21 mouse cellular contexts compared by ENCODE assay signal in the genomic region with DNA sequence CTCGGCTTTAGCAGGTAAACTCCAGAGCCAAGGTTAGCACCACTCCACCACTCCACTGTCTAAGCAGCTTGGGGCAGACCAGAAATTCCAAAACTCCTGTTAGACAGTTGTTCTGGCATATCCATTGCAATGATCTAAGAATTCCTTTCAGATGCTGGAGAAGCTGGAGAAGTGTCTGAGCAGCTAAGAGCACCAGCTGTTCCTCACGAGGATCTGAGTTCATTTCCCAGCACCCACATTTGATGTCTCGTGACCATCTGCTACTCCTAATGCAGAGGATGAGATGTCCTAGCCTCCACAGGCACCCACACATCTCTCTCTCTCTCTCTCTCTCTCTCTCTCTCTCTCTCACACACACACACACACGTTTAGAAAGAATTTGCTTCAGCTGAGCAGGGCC. TPM values are rescaled to one million over a fixed set of nuclear protein-coding genes. Genes with fewer than 3 reads are reported as not detected.
A peak's percentile ranks its signal among the peaks of the same experiment; 100 is the strongest.
DNase-seq lines count a peak whose midpoint lies in the region; ATAC-seq and TF ChIP-seq lines count a peak whose summit lies in the region.
"Had no signal": no experiment of that assay in that cellular context is flagged by ENCODE, and none has a peak within 500 bp of the region (broad histone marks: within the 10 kb centered on the region; RNA-seq: fewer than 3 reads in every experiment).

No protein-coding gene starts in this region.

- 56% methylated on average over 4 of the region's 4 CpGs for WGBS in kidney, embryonic 15.5 days

- ATAC-seq in kidney, embryonic 15.5 days (replicated peaks; ENCODE audit: low FRiP score): no peak
- ATAC-seq: forebrain, embryonic 13.5 days; forebrain, embryonic 16.5 days had no signal

- H3ac ChIP-seq in myocyte (ENCODE audit: control insufficient read depth, insufficient read length): no peak overlapping the region

- H3K27ac ChIP-seq in kidney, embryonic 15.5 days: no peak overlapping the region
- H3K27ac ChIP-seq: embryonic facial prominence, embryonic 13.5 days; embryonic facial prominence, embryonic 15.5 days; forebrain, embryonic 10.5 days; forebrain, embryonic 13.5 days had no signal

- H3K4me2 ChIP-seq in kidney, embryonic 15.5 days: no peak overlapping the region
- H3K4me2 ChIP-seq in myocyte (ENCODE audit: low read depth): no peak overlapping the region
- H3K4me2 ChIP-seq: embryonic facial prominence, embryonic 13.5 days; embryonic facial prominence, embryonic 15.5 days; forebrain, embryonic 13.5 days had no signal

- DNase-seq in kidney, postnatal 10 days: peak; percentile 1
- no peak for DNase-seq in cerebellum, adult 9-11 months
- no peak for DNase-seq in heart, postnatal 4 days
- DNase-seq: adrenal gland, adult 2 months; adrenal gland, postnatal 10 days; adrenal gland, postnatal 25 days; cerebellum, adult 11-12 months; cerebellum, adult 2 months; cerebellum, adult 9-10 months; cerebellum, postnatal 14 days; cerebellum, postnatal 36 days; embryo, embryonic 11 days had no signal

- no peak overlapping the region for H3K4me3 ChIP-seq in kidney, embryonic 15.5 days (replicated peaks)
- H3K4me3 ChIP-seq in myocyte: no peak overlapping the region
- H3K4me3 ChIP-seq: embryonic facial prominence, embryonic 13.5 days; embryonic facial prominence, embryonic 15.5 days; erythroblast, embryonic 14.5 days; forebrain, embryonic 10.5 days; forebrain, embryonic 13.5 days had no signal

- 0 out of 2 replicates have a peak, but pooled peaks cover 4% of the 10 kb centered on the region for H3K27me3 ChIP-seq in kidney, embryonic 15.5 days
- H3K27me3 ChIP-seq in myocyte (ENCODE audit: control insufficient read depth, insufficient read depth, insufficient read length): no peaks in the 10 kb centered on the region

- H3K79me2 ChIP-seq in myocyte (ENCODE audit: control insufficient read depth, insufficient read depth): no peaks in the 10 kb centered on the region

- peaks cover 51% of the 10 kb centered on the region for H3K4me1 ChIP-seq in kidney, embryonic 15.5 days

- H3K36me3 ChIP-seq in kidney, embryonic 15.5 days: no peaks in the 10 kb centered on the region
- H3K36me3 ChIP-seq in myocyte (ENCODE audit: control insufficient read depth, insufficient read depth): no peaks in the 10 kb centered on the region
- H3K36me3 ChIP-seq: embryonic facial prominence, embryonic 13.5 days; embryonic facial prominence, embryonic 15.5 days; forebrain, embryonic 10.5 days had no signal

- H3K9me3 ChIP-seq in kidney, embryonic 15.5 days (replicated peaks): no peaks in the 10 kb centered on the region
- H3K9me3 ChIP-seq: embryonic facial prominence, embryonic 13.5 days; embryonic facial prominence, embryonic 15.5 days; forebrain, embryonic 10.5 days; forebrain, embryonic 13.5 days had no signal

- H3K9ac ChIP-seq in kidney, embryonic 15.5 days: no peak overlapping the region
- H3K9ac ChIP-seq: embryonic facial prominence, embryonic 13.5 days; embryonic facial prominence, embryonic 15.5 days; forebrain, embryonic 13.5 days had no signal

- TF ChIP-seq POLR2A in myocyte (IDR thresholded peaks at IDR 0.05; ENCODE audit: insufficient read length, low read depth): no peak

TF ChIP-seq in myocyte, 11 proteins besides CTCF, POLR2A, EP300 and RAD21:
- TF ChIP-seq MYOD1 (IDR thresholded peaks at IDR 0.05; ENCODE audit: control insufficient read depth in 1 of 3, insufficient read length in 2 of 3, low read depth in 2 of 3): peak; percentile 1 to 69 (median 56)
- peak in 2 of 3 experiments; percentile 62 to 72 for TF ChIP-seq MYOG (IDR thresholded peaks at IDR 0.05; ENCODE audit: control insufficient read depth in 1 of 3, insufficient read depth in 1 of 3, insufficient read length in 2 of 3, low read depth in 2 of 3)
- TF ChIP-seq POLR2AphosphoS2 (IDR thresholded peaks at IDR 0.05; ENCODE audit: insufficient read length, low read depth): no peak
TF ChIP-seq in myocyte: peak in this region for 2.

RNA-seq across cellular contexts. Expression of gene Lrrc74b, which starts 4.1 kb away (rescaled TPM):
- polyA plus RNA-seq in kidney, embryonic 15.5 days (2015; fragmentation: Nextera tagmentation; extraction: Ambion mirVana): 0.23 and 0.24 TPM in 2 replicates
- 0.08 TPM for polyA plus RNA-seq in myocyte (2012; fragmentation: generic; extraction: Trizol)
- total RNA-seq in heart, postnatal 4 days (2021): not detected
- total RNA-seq: adrenal gland, adult 2 months had no signal
- polyA plus RNA-seq: adrenal gland, adult 2 months; embryonic facial prominence, embryonic 11.5 days; embryonic facial prominence, embryonic 13.5 days had no signal

RNA-seq across cellular contexts. Expression of gene P2rx6, which starts 4.8 kb away (rescaled TPM):
- 0.82 and 1.2 TPM in 2 replicates for polyA plus RNA-seq in kidney, embryonic 15.5 days (2015; fragmentation: Nextera tagmentation; extraction: Ambion mirVana)
- polyA plus RNA-seq in myocyte (2012; fragmentation: generic; extraction: Trizol): 3.3 TPM
- total RNA-seq in heart, postnatal 4 days (2021): under 1 TPM; 0.27 to 0.36 TPM
- polyA plus RNA-seq: erythroblast, embryonic 14.5 days had no signal

RNA-seq across cellular contexts. Expression of gene Thap7, which starts 26.0 kb away (rescaled TPM):
- polyA plus RNA-seq in kidney, embryonic 15.5 days (2015; fragmentation: Nextera tagmentation; extraction: Ambion mirVana): 51.9 and 55.2 TPM in 2 replicates
- 42.6 TPM for polyA plus RNA-seq in myocyte (2012; fragmentation: generic; extraction: Trizol)
- 10 to 100 TPM; 17.5 to 20.9 TPM for total RNA-seq in heart, postnatal 4 days (2021)

RNA-seq across cellular contexts. Expression of gene Slc7a4, which starts 26.1 kb away (rescaled TPM):
- polyA plus RNA-seq in kidney, embryonic 15.5 days (2015; fragmentation: Nextera tagmentation; extraction: Ambion mirVana): 8.6 and 10.3 TPM in 2 replicates
- 1.1 TPM for polyA plus RNA-seq in myocyte (2012; fragmentation: generic; extraction: Trizol)
- total RNA-seq in heart, postnatal 4 days (2021): 1 to 10 TPM; 3.8 to 4.1 TPM
- polyA plus RNA-seq: erythroblast, embryonic 14.5 days had no signal

RNA-seq across cellular contexts. Expression of gene Lztr1, which starts 48.4 kb away (rescaled TPM):
- 83.3 and 96.0 TPM in 2 replicates for polyA plus RNA-seq in kidney, embryonic 15.5 days (2015; fragmentation: Nextera tagmentation; extraction: Ambion mirVana)
- 84.7 TPM for polyA plus RNA-seq in myocyte (2012; fragmentation: generic; extraction: Trizol)
- total RNA-seq in heart, postnatal 4 days (2021): 10 to 100 TPM; 35.6 to 47.5 TPM
